Mouse (Mus musculus) left cerebral cortex, adult 18-20 months (tissue): ENCODE data around the gene Olfr1188. TPM values are rescaled to one million over a fixed set of nuclear protein-coding genes. Genes with fewer than 3 reads are reported as not detected.
"Not testable (repeated sequence)": the region's sequence is repeated elsewhere in the genome, so short reads cannot be mapped to it uniquely, and the experiment has no call there.

Experiments used
- DNase-seq, 2 experiments: peaks; one replicate each; pipeline ENCODE4 v3.0.0; 2021 to 2022; ENCODE audit warnings: low spot score in 2 of 2, mixed read lengths in 1 of 2
- long read RNA-seq, 2 experiments: library from polyadenylated mRNA; stranded (forward); transcript quantifications; one replicate each; pipeline ENCODE4 v2.0.0; 2021
- total RNA-seq, 2 experiments: library from RNA; stranded (reverse); gene quantifications; 2 replicates each; pipeline ENCODE4 v1.2.3; 2021

Olfr1188 gene
- total RNA-seq = not detected
- long read RNA-seq, experiment 1 = 0 reads
- long read RNA-seq, experiment 2 = 0 reads

DNA sequence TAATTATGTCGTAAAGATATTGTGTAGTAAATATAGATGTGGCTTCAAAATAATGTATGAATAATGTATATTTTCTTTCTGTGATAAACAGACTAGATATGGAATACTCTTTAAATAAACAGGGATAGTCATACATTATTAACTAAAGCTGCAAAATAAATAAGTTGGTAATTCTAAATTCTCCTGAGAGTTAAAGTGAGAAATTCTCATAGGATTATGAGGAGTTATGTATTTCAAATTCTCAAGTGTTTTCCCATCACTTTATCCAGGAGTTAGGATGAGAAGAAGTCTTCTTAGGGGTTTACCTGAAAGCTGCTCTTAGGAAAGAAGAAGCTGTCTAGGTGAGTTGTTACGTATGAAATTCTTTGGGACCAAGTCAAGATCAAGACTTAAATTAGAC is at the start of gene Olfr1188:
Gene Olfr1188, plus strand, starts transcription at position 301 of the 400 bp plus-strand sequence.
- DNase-seq = no peak

DNA sequence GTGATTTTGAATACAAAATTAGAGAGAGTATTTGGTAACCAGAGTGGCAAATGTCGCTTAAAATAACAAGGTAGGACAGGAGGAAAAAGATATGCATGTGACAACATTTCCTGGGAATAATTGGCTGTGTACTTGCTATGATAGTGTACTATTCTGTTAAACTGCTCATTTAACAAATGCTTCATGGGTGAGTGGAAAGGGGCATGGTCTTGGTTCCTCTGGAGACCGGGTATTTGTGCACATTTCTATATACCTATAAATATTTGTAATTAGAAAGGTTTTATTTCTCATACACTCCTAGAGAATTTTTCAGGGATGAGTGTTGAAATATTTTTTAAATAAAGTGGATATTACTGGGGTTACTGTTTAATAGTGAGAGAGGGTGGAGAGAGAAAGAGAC is 38.5 kb upstream of the Olfr1188 start, which contains the start of gene Olfr1186:
Gene Olfr1186, plus strand, starts transcription at position 301 of the 400 bp plus-strand sequence.
- no peak for DNase-seq

DNA sequence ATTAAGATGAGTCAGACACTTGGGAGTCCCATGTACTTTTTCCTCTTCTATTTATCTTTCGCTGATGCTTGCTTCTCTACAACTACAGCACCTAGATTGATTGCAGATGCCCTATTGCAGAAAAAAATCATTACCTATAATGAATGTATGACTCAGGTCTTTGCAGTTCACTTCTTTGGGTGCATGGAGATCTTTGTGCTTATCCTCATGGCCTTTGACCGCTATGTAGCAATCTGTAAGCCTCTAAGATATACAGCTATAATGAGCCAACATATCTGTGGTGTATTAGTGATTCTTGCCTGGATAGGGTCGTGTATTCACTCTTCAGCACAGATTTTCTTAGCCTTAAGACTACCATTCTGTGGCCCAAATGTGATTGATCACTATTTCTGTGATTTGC is 31.0 kb upstream of the Olfr1188 start:
- DNase-seq = no peak

DNA sequence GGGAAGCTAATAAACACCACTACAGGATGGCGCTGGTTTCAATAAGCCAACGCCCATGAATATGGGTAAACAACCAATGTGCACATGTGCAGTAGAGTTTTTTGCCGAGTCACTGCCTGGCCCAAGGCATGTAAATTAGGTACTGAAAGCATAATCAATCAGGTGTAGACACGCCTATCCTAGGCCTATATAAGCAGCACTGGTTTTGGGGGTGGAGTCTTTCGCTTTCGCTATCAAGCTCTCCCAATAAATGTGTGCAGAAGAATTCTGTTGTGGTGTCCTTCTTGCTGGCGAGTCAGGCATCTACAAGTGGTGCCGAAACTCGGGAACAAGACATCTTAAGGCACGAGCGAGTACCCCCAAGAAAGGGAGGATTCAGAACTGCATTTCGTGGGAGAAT is 16.0 kb downstream of the Olfr1188 start:
- not testable (repeated sequence) for DNase-seq

DNA sequence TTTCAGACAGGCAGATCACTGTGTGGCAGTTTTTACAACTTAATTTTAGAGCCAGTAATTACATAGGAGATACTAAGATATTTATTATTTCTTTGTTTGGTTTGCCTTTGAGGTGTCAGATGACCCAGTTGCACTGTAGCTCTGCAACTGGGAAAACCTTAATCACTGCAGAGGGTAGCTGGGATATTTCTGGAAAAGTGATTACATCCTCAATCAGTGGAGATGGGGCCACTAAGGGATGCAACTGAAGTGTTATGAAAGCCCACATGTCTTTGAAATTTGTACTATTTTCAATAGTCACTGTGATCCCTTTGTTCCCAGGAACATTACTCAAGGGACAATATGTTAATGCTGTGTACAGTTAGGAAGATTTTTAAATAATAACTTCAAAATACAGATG is 29.4 kb downstream of the Olfr1188 start, which contains the start of gene Olfr1189:
Gene Olfr1189, plus strand, starts transcription at position 301 of the 400 bp plus-strand sequence.
- no peak for DNase-seq

Other genes starting within 250 kb of the Olfr1188 start
- gene Olfr1174-ps, start 241.8 kb upstream of the Olfr1188 start, total RNA-seq = not detected
- not detected for gene Olfr1175-ps, start 229.7 kb upstream of the Olfr1188 start, total RNA-seq
- gene Olfr1176, start 220.2 kb upstream of the Olfr1188 start, total RNA-seq = not detected
- gene Olfr1177-ps, start 210.4 kb upstream of the Olfr1188 start, total RNA-seq = not detected
- gene Olfr1178, start 169.9 kb upstream of the Olfr1188 start, total RNA-seq = not detected
- not detected for gene Olfr1179, start 150.5 kb upstream of the Olfr1188 start, total RNA-seq
- gene Olfr1180, start 137.8 kb upstream of the Olfr1188 start, total RNA-seq = not detected
- not detected for gene Olfr1181, start 130.8 kb upstream of the Olfr1188 start, total RNA-seq
- not detected for gene Gm13757, start 107.8 kb upstream of the Olfr1188 start, total RNA-seq
- not detected for gene Olfr1183, start 102.1 kb upstream of the Olfr1188 start, total RNA-seq
- gene Olfr1184, start 73.3 kb upstream of the Olfr1188 start, total RNA-seq = not detected
- gene Olfr1185-ps1, start 63.6 kb upstream of the Olfr1188 start, total RNA-seq = not detected
- gene Olfr1186, start 38.4 kb upstream of the Olfr1188 start, total RNA-seq = not detected
- not detected for gene Olfr1189, start 29.5 kb downstream of the Olfr1188 start, total RNA-seq
- not detected for gene Olfr1191-ps1, start 83.6 kb downstream of the Olfr1188 start, total RNA-seq
- gene Olfr1192-ps1, start 91.6 kb downstream of the Olfr1188 start, total RNA-seq = not detected
- gene Olfr1193, start 118.7 kb downstream of the Olfr1188 start, total RNA-seq = not detected
- not detected for gene Olfr1195, start 132.3 kb downstream of the Olfr1188 start, total RNA-seq
- gene Olfr1196, start 147.7 kb downstream of the Olfr1188 start, total RNA-seq = not detected
- gene Olfr1197, start 175.4 kb downstream of the Olfr1188 start, total RNA-seq = not detected
- gene Olfr1198, start 194.4 kb downstream of the Olfr1188 start, total RNA-seq = not detected
- not detected for gene Olfr1199, start 203.5 kb downstream of the Olfr1188 start, total RNA-seq
- gene Olfr1200, start 213.6 kb downstream of the Olfr1188 start, total RNA-seq = not detected
- not detected for gene Olfr1201, start 236.1 kb downstream of the Olfr1188 start, total RNA-seq